Mouse (Mus musculus): ENCODE measurements around the gene Elp4. TPM values are rescaled to one million over a fixed set of nuclear protein-coding genes. Genes with fewer than 3 reads are reported as not detected.
A peak's percentile ranks its signal among the peaks of the same experiment; 100 is the strongest.

Elp4 gene
- polyA plus RNA-seq, 1 experiment from 2014 or later, result 56.5 TPM

- 80% methylated on average over 4 of the region's 4 CpGs for WGBS
- ATAC-seq (replicated peaks; ENCODE audit: insufficient number of reproducible peaks, low FRiP score, low TSS enrichment, low read depth), result no peak
These were observed 134.5 kb downstream of the Elp4 start for GRCm38 (mm10) chr2:105769747-105770328.

GRCm38 (mm10) chr2:105753512-105753911 is 150.9 kb downstream of the Elp4 start:
- H3K27ac ChIP-seq (replicated peaks; ENCODE audit: low read depth, low read length), result no peak overlapping the region
- ATAC-seq (replicated peaks; ENCODE audit: insufficient number of reproducible peaks, low FRiP score, low TSS enrichment, low read depth) (no peak), DNase-seq (ENCODE audit: low spot score) (no peak)
- no peak overlapping the region for H3K9ac ChIP-seq (replicated peaks; ENCODE audit: low read length)
- WGBS, result 63% methylated on average over 1 of the region's 1 CpGs
- no peaks in the 10 kb centered on the region for H3K27me3 ChIP-seq (ENCODE audit: control insufficient read depth, insufficient read depth, low read length)
- no peaks in the 10 kb centered on the region for H3K9me3 ChIP-seq (replicated peaks; ENCODE audit: control insufficient read depth, low read length)
- H3K4me1 ChIP-seq (ENCODE audit: control insufficient read depth, insufficient read depth, low read length), result no peaks in the 10 kb centered on the region
- no peaks in the 10 kb centered on the region for H3K36me3 ChIP-seq (replicated peaks; ENCODE audit: control insufficient read depth, insufficient read depth, low read depth, low read length)
- no peak overlapping the region for H3K4me2 ChIP-seq (ENCODE audit: low read depth, low read length)
- no peak overlapping the region for H3K4me3 ChIP-seq (ENCODE audit: low read depth, low read length)

More at GRCm38 (mm10) chr2:105769747-105770328, 134.5 kb downstream of the Elp4 start:
- Histone ChIP-seq H3K27ac (replicated peaks; ENCODE audit: low read depth, low read length) (no peak overlapping the region), H3K27me3 (ENCODE audit: control insufficient read depth, insufficient read depth, low read length) (no peaks in the 10 kb centered on the region), H3K9me3 (replicated peaks; ENCODE audit: control insufficient read depth, low read length) (no peaks in the 10 kb centered on the region), H3K4me3 (ENCODE audit: low read depth, low read length) (no peak overlapping the region), H3K36me3 (replicated peaks; ENCODE audit: control insufficient read depth, insufficient read depth, low read depth, low read length) (no peaks in the 10 kb centered on the region), H3K4me2 (ENCODE audit: low read depth, low read length) (no peak overlapping the region), H3K9ac (replicated peaks; ENCODE audit: low read length) (no peak overlapping the region), H3K4me1 (ENCODE audit: control insufficient read depth, insufficient read depth, low read length) (no peaks in the 10 kb centered on the region)
- DNase-seq (ENCODE audit: low spot score), result no peak

GRCm38 (mm10) chr2:105749111-105749510 is 155.3 kb downstream of the Elp4 start:
- 87% methylated on average over 5 of the region's 5 CpGs for WGBS
- no peaks in the 10 kb centered on the region for H3K27me3 ChIP-seq (ENCODE audit: control insufficient read depth, insufficient read depth, low read length)
- no peaks in the 10 kb centered on the region for H3K36me3 ChIP-seq (replicated peaks; ENCODE audit: control insufficient read depth, insufficient read depth, low read depth, low read length)
- no peaks in the 10 kb centered on the region for H3K9me3 ChIP-seq (replicated peaks; ENCODE audit: control insufficient read depth, low read length)
- no peaks in the 10 kb centered on the region for H3K4me1 ChIP-seq (ENCODE audit: control insufficient read depth, insufficient read depth, low read length)
- H3K4me2 ChIP-seq (ENCODE audit: low read depth, low read length), result no peak overlapping the region
- ATAC-seq (replicated peaks; ENCODE audit: insufficient number of reproducible peaks, low FRiP score, low TSS enrichment, low read depth) (no peak), DNase-seq (ENCODE audit: low spot score) (no peak)
- no peak overlapping the region for H3K27ac ChIP-seq (replicated peaks; ENCODE audit: low read depth, low read length)
- no peak overlapping the region for H3K4me3 ChIP-seq (ENCODE audit: low read depth, low read length)
- H3K9ac ChIP-seq (replicated peaks; ENCODE audit: low read length), result no peak overlapping the region

DNA sequence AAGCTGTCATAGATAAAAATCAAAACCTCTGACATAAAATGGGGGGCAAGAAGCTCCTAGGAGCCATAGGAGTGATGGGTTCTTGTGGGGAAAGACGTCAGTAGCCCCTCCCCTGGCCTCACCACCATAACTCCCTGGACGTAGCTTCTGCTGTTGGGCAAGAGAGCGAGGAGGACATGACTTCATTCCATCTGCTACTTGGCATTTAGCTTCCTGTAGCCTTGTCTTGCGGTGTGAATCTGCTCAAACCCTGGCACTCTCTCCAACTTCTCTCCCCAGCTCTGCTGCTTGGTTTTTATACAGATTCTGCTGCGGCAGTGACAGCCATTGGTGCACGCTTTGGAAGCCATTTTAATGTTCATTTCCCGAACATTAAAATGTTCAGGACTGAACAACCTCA is 157.5 kb downstream of the Elp4 start:
- no peaks in the 10 kb centered on the region for H3K4me1 ChIP-seq (ENCODE audit: control insufficient read depth, insufficient read depth, low read length)
- no peak overlapping the region for H3K9ac ChIP-seq (replicated peaks; ENCODE audit: low read length)
- no peak overlapping the region for H3K4me3 ChIP-seq (ENCODE audit: low read depth, low read length)
- no peaks in the 10 kb centered on the region for H3K27me3 ChIP-seq (ENCODE audit: control insufficient read depth, insufficient read depth, low read length)
- ATAC-seq (replicated peaks; ENCODE audit: insufficient number of reproducible peaks, low FRiP score, low TSS enrichment, low read depth) (no peak), DNase-seq (ENCODE audit: low spot score) (no peak)
- no peaks in the 10 kb centered on the region for H3K36me3 ChIP-seq (replicated peaks; ENCODE audit: control insufficient read depth, insufficient read depth, low read depth, low read length)
- WGBS, result 84% methylated on average over 7 of the region's 7 CpGs
- H3K9me3 ChIP-seq (replicated peaks; ENCODE audit: control insufficient read depth, low read length), result no peaks in the 10 kb centered on the region
- no peak overlapping the region for H3K4me2 ChIP-seq (ENCODE audit: low read depth, low read length)
- H3K27ac ChIP-seq (replicated peaks; ENCODE audit: low read depth, low read length), result no peak overlapping the region

DNA sequence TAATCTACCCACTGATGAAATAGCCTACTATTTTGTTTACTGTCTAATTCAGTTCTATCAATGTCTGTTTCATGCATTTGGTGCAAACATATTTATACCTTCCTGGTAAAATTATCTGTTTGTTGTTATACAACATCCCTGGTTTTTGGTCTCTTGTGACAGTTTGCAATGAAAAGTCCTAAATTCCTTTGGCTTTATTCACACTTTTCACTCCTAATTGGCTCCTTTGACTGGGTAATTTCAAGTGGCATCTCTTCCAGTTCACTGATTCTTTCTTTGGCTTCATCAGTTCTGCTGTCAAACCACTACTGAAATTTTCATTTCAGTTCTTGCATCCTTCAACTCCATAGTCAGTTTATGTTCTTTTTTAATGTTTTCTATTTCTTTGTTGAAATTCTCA is 168.2 kb downstream of the Elp4 start:
- Histone ChIP-seq H3K9ac (replicated peaks; ENCODE audit: low read length) (no peak overlapping the region), H3K9me3 (replicated peaks; ENCODE audit: control insufficient read depth, low read length) (no peaks in the 10 kb centered on the region), H3K27me3 (ENCODE audit: control insufficient read depth, insufficient read depth, low read length) (no peaks in the 10 kb centered on the region), H3K4me2 (ENCODE audit: low read depth, low read length) (no peak overlapping the region), H3K4me1 (ENCODE audit: control insufficient read depth, insufficient read depth, low read length) (no peaks in the 10 kb centered on the region), H3K36me3 (replicated peaks; ENCODE audit: control insufficient read depth, insufficient read depth, low read depth, low read length) (no peaks in the 10 kb centered on the region), H3K4me3 (ENCODE audit: low read depth, low read length) (no peak overlapping the region), H3K27ac (replicated peaks; ENCODE audit: low read depth, low read length) (no peak overlapping the region)
- no peak for DNase-seq (ENCODE audit: low spot score)
- no peak for ATAC-seq (replicated peaks; ENCODE audit: insufficient number of reproducible peaks, low FRiP score, low TSS enrichment, low read depth)

GRCm38 (mm10) chr2:105730704-105731103 is 173.7 kb downstream of the Elp4 start:
- Histone ChIP-seq H3K36me3 (replicated peaks; ENCODE audit: control insufficient read depth, insufficient read depth, low read depth, low read length) (no peaks in the 10 kb centered on the region), H3K9me3 (replicated peaks; ENCODE audit: control insufficient read depth, low read length) (no peaks in the 10 kb centered on the region), H3K27me3 (ENCODE audit: control insufficient read depth, insufficient read depth, low read length) (no peaks in the 10 kb centered on the region), H3K4me2 (ENCODE audit: low read depth, low read length) (no peak overlapping the region), H3K9ac (replicated peaks; ENCODE audit: low read length) (no peak overlapping the region), H3K27ac (replicated peaks; ENCODE audit: low read depth, low read length) (no peak overlapping the region), H3K4me3 (ENCODE audit: low read depth, low read length) (no peak overlapping the region), H3K4me1 (ENCODE audit: control insufficient read depth, insufficient read depth, low read length) (no peaks in the 10 kb centered on the region)
- DNase-seq (ENCODE audit: low spot score), result no peak
- no peak for ATAC-seq (replicated peaks; ENCODE audit: insufficient number of reproducible peaks, low FRiP score, low TSS enrichment, low read depth)
- 90% methylated on average over 3 of the region's 3 CpGs for WGBS

- Histone ChIP-seq H3K36me3 (replicated peaks; ENCODE audit: control insufficient read depth, insufficient read depth, low read depth, low read length) (no peaks in the 10 kb centered on the region), H3K4me3 (ENCODE audit: low read depth, low read length) (no peak overlapping the region), H3K27ac (replicated peaks; ENCODE audit: low read depth, low read length) (no peak overlapping the region), H3K9ac (replicated peaks; ENCODE audit: low read length) (no peak overlapping the region), H3K27me3 (ENCODE audit: control insufficient read depth, insufficient read depth, low read length) (no peaks in the 10 kb centered on the region), H3K4me1 (ENCODE audit: control insufficient read depth, insufficient read depth, low read length) (no peaks in the 10 kb centered on the region), H3K9me3 (replicated peaks; ENCODE audit: control insufficient read depth, low read length) (no peaks in the 10 kb centered on the region), H3K4me2 (ENCODE audit: low read depth, low read length) (no peak overlapping the region)
- WGBS, result 70% methylated on average over 9 of the region's 9 CpGs
- ATAC-seq (replicated peaks; ENCODE audit: insufficient number of reproducible peaks, low FRiP score, low TSS enrichment, low read depth) (no peak), DNase-seq (ENCODE audit: low spot score) (peak; percentile 3)
These were observed 177.7 kb downstream of the Elp4 start for GRCm38 (mm10) chr2:105726657-105727056.

DNA sequence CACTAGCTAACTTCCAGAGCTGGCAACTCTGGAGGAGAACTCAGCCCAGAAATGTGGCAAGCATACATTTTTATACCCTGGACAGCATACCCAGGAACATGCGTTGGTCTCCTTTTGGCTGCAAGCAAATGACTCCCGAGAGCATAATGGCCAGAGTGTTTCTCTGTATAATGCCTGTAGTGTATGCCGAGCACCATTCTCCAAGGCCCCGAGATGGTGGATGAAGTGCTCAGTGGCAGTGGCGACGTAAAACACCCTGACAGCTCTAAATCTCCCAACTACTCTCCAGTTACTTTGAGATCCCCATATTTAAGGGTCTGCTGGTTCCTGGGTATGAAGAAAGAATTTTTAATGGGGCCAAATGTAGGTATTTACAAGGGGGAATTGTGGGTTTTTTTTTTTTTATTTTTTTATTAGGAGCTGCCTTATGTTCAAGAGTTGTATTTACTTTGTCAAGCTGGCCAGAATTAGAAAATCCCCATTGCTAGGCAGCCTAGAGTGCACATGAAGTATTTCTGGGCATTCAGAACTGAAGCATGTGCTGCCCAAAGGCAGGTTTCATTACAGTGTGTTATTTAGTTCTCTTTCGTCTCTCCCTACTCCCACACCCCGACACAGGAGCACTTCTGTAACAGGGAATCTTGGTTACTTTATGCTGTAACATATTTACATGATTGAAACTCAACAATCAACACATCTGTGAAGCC is 188.8 kb downstream of the Elp4 start:
- ATAC-seq (replicated peaks; ENCODE audit: insufficient number of reproducible peaks, low FRiP score, low TSS enrichment, low read depth), result no peak
- DNase-seq (ENCODE audit: low spot score), result no peak

More for the DNA sequence above, 188.8 kb downstream of the Elp4 start:
- Histone ChIP-seq H3K9ac (replicated peaks; ENCODE audit: low read length) (no peak overlapping the region), H3K4me1 (ENCODE audit: control insufficient read depth, insufficient read depth, low read length) (no peaks in the 10 kb centered on the region), H3K27me3 (ENCODE audit: control insufficient read depth, insufficient read depth, low read length) (no peaks in the 10 kb centered on the region), H3K36me3 (replicated peaks; ENCODE audit: control insufficient read depth, insufficient read depth, low read depth, low read length) (no peaks in the 10 kb centered on the region), H3K27ac (replicated peaks; ENCODE audit: low read depth, low read length) (no peak overlapping the region), H3K9me3 (replicated peaks; ENCODE audit: control insufficient read depth, low read length) (no peaks in the 10 kb centered on the region), H3K4me3 (ENCODE audit: low read depth, low read length) (no peak overlapping the region), H3K4me2 (ENCODE audit: low read depth, low read length) (no peak overlapping the region)
- WGBS, result 65% methylated on average over 8 of the region's 8 CpGs

Measured in embryonic facial prominence, embryonic 11.5 days (tissue).